Mouse (Mus musculus) forelimb bud, embryonic 11.5 days (tissue): ENCODE measurements around the gene Stk40.

Source experiments
- DNase-seq: peaks from one replicate; pipeline ENCODE4 v3.0.0-alpha.2; 2012; ENCODE audit warnings: low read depth, low spot score

Stk40 gene

GRCm38 (mm10) chr4:126097711-126098253 lies 6.0 kb upstream of the Stk40 start:
- no peak for DNase-seq

GRCm38 (mm10) chr4:126099365-126099764 lies 4.4 kb upstream of the Stk40 start:
- no peak for DNase-seq

- no peak for DNase-seq
Measured at GRCm38 (mm10) chr4:126100764-126101163, 3.0 kb upstream of the Stk40 start.

GRCm38 (mm10) chr4:126102061-126102841 lies 1.5 kb upstream of the Stk40 start:
- DNase-seq, result no peak

GRCm38 (mm10) chr4:126103057-126103581 lies 638 bp upstream of the Stk40 start:
- peak; percentile 40 for DNase-seq

- no peak for DNase-seq
Measured at GRCm38 (mm10) chr4:126104261-126105075, 711 bp downstream of the Stk40 start.

- DNase-seq, result no peak
Measured at GRCm38 (mm10) chr4:126105131-126105783, 1.5 kb downstream of the Stk40 start.

GRCm38 (mm10) chr4:126108061-126108740 lies 4.4 kb downstream of the Stk40 start:
- DNase-seq, result no peak

GRCm38 (mm10) chr4:126109613-126110373 lies 6.0 kb downstream of the Stk40 start:
- DNase-seq, result no peak

GRCm38 (mm10) chr4:126110374-126111152 lies 6.8 kb downstream of the Stk40 start:
- peak; percentile 48 for DNase-seq

GRCm38 (mm10) chr4:126111153-126111549 lies 7.4 kb downstream of the Stk40 start:
- DNase-seq, result no peak

- no peak for DNase-seq
Measured at GRCm38 (mm10) chr4:126113243-126113642, 9.5 kb downstream of the Stk40 start.

GRCm38 (mm10) chr4:126113943-126114342 lies 10.2 kb downstream of the Stk40 start:
- DNase-seq, result peak; percentile 52

GRCm38 (mm10) chr4:126115411-126115810 lies 11.7 kb downstream of the Stk40 start:
- no peak for DNase-seq

- DNase-seq, result no peak
Measured at GRCm38 (mm10) chr4:126115871-126116521, 12.2 kb downstream of the Stk40 start.

GRCm38 (mm10) chr4:126117116-126117515 lies 13.4 kb downstream of the Stk40 start:
- DNase-seq, result no peak

- no peak for DNase-seq
Measured at GRCm38 (mm10) chr4:126118651-126119050, 14.9 kb downstream of the Stk40 start.

GRCm38 (mm10) chr4:126119051-126119450 lies 15.3 kb downstream of the Stk40 start:
- DNase-seq, result no peak

- no peak for DNase-seq
Measured at GRCm38 (mm10) chr4:126120052-126120451, 16.3 kb downstream of the Stk40 start.
